Mouse (Mus musculus): ENCODE measurements around the gene Gm16181.

Gm16181 gene

GRCm38 (mm10) chr17:35220156-35220952 is at the start of gene Gm16181:
Gene Gm16181, plus strand, starts transcription at chr17:35220834.
- DNase-seq = peak; percentile 71

DNA sequence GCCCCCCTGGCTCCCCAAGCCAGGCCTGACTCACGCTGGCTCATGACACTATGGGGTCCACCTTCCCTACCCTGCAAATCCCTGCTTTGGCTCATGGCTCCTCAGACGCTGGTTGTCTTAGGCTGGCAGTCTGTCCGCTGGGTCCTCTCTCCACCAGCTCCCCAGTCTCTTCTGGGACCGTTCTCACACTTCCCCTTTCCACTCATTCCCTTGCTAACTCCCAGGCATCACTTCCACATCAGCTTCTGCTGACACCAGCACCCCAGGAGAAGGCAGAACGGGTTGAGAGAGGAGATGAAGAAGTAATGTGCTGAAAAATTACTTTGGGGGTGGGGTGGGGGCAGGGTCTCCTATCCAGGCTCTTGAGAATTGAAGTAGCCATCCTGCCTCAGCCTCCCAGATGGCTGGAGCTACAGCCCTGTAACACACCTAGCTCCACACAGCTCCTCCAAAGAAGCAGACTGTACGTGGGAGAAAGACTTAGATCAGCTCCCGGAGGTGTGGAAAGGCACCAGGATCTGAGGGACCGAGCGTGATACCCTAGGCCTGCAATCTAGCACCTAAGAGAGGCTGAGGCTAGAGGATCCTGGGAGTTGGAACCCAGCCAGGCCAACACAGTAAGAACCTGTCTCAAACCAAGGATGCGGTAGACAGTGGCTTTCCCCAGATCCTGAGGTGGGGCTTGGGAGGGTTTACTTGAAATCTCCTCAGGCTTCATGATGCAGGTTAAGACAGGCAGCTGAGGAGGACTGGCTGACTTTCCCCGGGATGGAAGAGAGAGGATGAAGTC is 48.0 kb upstream of the Gm16181 start:
- DNase-seq = no peak

DNA sequence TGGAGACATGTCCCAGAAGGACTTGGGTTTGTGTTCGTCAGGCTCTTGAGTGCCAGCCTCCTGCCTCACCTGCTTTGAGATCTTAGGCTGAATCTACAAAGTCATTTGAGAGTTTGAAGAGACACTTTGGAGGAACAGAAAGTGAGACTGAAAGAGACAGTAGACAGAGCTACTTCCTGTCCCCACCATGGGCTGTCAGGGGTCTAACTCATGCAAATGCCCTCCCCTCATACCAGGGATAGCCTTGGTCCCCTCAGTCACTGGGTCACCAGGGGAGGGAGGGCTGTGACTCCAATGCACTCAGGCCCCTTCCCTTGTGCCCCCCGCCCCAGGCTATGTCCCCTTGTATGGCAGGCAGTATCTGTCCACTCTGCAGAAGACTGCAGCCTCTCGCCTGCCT is 47.3 kb upstream of the Gm16181 start:
- no peak for DNase-seq

DNA sequence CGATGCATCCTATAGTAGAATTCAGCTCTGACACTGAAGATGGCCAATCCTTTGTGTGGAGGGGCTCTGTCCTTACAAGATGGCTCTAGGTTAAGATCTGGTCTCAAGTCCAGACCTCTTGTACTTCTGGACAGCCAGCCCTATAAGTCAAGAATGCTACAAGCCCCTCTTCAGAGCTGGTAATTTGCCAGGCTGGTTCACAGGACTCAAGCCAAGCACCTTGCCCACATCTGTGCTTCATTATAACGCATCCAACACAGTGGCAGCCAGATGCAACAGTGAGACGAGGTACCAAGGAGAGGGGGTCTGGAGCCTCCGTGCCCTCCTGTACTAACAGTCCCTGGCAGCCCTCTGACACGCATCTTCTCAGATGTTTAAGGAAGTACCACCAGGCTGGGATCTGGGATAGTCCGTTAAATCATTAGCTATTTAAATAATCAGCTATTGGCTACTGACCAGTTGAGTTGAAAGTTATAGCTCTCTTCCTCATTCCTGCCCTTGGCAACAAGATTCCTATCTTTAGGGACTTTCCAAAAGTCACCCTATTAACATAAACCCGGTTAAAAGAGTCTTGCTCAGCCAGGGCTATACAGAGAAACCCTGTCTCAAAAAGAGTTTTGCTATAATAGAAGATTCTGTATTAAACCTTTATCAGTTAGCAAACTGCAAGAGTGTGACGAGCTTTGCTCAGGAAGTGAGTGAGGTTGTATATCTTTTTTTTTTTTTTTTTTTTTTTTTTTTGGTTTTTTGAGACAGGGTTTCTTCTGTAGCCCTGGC is 46.2 kb upstream of the Gm16181 start:
- DNase-seq = no peak

DNA sequence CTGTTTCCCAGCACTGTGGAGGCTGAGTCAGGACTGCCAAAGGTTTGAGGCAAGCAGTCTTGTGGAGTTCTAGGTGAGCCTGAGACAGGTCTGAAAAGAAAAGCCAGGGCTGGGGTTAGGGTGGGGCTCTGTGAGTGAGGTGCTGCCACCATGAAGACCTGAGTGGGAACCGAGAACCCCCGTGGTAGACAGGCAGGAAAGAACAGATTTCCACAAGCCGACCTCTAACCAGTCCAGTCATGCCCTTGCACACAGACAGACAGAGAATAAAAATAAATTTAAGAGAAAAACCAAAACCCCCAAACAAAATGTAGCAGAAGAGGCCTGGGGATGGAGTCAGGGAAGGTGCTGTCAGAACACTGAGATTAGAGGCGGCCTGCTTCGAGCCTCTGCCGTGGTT is 45.3 kb upstream of the Gm16181 start:
- DNase-seq = no peak

DNA sequence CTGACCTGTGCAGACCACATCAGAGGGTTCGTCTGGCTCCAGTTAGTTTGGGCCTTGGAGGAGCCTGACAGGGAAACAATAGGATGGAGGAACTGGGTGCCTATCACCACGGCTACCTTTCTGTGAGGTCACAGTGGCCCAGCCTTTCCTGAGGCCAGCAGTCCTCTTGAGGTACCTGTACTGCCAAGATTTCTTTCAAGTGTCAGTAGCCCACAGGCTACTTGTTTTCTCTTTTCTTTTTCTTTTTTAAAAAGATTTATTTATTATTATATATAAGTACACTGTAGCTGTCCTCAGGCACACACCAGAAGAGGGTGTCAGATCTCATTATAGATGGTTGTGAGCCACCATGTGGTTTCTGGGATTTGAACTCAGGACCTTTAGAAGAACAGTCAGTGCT is 44.7 kb upstream of the Gm16181 start, which contains the start of gene Aif1:
Gene Aif1, minus strand, starts transcription at position 101 of the 400 bp plus-strand sequence.
- DNase-seq = no peak

DNA sequence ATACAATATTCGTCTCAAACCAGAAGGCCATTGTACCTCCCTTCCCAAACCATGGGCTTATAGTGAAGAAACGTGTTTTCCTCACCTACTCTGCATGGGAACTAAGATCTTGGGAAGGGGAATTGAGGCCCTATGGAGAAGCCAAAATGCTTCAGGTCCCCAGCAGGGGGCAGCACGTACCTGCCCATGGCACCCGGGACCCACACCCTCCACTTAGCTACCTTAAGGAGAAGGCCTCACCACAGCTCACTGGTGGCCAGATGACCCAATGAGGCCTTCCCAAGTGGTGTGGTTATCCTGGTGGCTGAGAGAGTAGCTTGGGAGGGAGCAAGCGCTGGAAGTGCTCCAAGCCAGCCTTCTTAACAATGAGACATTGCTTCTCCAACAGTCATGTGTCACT is 42.1 kb upstream of the Gm16181 start:
- DNase-seq = peak; percentile 79

DNA sequence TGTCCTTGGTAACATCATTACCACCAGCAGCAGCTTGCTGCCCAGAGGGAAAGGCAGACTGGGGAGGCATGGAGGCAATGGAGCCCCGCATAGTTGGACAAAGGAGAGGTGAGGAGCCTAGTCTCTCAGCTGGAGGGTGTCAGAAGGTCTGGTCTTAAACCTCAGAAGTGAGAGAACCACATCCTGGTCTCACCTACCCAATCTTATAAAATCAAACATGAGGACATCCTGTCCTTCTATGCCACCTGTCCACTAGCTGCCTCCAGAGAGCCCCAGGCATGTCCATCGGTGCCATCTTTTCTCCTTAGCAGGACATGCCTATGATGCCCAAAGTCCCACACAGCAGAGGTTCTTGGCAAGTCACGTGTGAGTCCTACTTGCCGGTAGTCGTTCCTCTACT is 40.5 kb upstream of the Gm16181 start:
- no peak for DNase-seq

DNA sequence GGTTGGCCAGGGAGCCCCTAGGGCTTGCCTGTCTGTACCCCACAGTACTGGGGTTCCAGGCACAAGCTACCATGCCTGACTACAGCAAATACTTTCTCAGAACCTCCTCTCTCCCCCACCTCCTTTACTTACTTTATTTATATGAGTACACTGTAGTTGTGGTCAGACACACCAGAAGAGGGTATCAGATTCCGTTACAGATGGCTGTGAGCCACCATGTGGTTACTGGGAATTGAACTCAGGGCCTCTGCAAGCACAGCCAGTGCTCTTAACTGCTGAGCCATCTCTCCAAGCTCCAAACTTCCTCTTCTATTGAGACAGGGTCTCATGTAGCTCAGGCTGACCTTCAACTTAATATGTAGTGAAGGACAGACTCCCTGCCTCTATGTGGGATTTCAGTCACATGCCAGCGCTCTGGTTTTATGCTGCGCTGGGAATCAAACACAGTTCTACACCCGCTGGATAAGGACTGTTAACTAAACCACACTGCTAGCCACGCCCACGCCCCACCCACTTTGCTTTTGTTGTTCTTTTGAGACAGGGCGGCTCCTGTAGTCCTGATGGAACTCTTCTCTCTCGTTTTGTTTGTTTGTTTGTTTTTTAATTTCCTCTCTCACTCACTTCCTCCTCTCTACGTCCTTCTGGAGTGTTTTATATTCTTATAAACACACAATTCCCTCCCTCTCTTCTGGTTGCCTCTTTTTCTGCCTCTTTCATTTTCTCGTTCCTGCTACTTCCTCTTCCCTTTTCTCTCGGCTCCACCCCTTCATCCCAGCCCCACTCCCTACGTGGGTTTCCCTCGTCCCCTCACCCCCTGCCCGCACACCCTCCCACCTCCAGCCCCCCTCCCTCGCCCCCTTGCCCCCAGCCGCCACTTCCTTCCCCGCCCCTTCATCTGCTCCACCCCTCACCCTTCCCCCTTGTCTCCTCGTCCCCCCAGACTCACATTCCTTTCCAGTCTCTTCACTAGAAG is 34.7 kb upstream of the Gm16181 start:
- peak; percentile 82 for DNase-seq

GRCm38 (mm10) chr17:35186681-35187080 is 34.0 kb upstream of the Gm16181 start:
- DNase-seq = no peak

DNA sequence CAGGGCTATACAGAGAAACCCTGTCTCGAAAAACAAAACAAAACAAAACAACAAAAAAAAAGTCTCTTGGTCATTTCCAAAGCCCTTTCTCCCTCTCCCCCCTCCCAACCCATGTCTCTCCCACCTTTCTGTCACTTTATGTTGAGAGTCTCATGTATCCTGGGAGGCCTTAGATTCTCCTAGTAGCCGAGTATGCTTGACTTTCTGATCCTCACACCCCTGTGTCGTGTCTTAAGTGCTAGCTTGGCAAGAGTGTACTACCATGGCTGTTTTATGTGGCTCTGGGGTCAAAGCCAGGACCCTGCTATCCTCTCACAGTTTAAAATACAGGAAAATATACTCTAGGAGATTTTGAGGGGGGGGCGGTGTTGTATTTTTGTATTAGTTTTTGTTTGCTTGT is 33.3 kb upstream of the Gm16181 start:
- DNase-seq = no peak

DNA sequence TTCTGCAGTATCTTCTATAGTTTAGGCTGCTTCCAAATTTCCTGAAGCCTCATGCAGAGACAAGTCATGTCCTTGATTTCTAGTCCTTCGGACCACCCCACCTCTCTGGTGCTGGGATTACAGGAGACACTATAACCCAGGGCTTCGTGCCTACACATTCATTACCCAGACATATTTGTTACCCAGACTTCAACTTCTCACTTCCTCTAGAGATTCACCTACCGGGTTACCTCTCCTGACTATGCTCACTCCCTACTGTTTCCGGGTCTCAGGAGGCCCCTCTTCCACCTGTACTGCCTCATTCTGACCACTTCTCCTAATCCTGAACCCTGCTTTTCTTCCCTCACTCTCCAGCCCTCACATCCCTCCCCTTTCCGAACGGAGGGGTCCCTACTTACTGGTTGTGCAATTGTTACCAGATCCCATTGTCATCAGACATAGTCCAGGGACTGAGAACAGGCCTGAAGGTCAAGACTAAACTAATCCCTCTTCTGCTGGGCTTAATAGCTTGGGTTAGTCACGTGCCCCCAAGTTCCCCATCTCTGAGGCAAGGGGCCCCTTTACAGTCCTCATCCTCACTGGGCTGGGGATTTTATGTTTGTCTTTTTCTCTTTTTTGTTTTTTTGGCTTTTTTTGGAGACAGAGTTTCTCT is 32.5 kb upstream of the Gm16181 start, which contains the start of gene Lst1:
Gene Lst1, minus strand, starts transcription at position 481 of the 652 bp plus-strand sequence.
- no peak for DNase-seq

GRCm38 (mm10) chr17:35189186-35189585 is 31.4 kb upstream of the Gm16181 start:
- DNase-seq = no peak

DNA sequence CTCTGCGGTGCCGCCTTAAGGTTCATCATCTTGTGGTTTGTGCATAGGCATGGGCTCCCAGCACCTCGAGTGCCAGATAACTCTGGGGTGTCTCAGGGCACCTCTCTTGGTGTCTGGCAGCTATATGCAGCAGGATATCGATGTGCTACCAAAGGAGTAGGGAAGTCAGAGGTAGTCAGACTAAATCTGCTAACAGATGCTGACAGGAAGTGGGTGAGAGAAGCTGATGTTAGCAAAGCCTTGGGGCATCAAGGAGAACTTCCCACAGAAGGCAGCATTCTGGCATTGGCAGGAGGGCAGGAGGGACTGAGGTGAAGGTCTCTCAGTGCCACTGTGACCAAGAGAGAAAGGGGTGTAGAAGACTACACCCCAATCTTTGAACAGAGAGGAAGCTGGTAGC is 30.5 kb upstream of the Gm16181 start:
- DNase-seq = no peak

DNA sequence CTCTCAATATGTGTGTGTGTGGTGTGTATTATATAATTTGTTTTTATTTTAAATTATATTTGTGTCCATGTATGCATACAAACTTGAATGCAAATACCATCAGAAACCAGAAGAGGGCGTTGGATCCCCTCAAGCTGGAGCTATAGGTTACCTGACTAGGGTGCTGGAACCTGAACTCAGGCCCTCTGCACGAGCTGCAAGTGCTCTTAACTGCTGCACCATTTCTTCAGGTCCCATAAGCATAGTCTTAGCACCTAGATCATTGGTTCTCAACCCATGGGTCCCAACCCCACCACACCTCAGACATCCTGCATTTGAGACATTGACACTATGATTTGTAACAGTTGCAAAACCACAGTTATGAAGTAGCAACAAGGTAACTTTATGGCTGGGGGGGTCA is 28.9 kb upstream of the Gm16181 start:
- no peak for DNase-seq

- DNase-seq = no peak
Observed at GRCm38 (mm10) chr17:35192924-35193323, 27.7 kb upstream of the Gm16181 start.

DNA sequence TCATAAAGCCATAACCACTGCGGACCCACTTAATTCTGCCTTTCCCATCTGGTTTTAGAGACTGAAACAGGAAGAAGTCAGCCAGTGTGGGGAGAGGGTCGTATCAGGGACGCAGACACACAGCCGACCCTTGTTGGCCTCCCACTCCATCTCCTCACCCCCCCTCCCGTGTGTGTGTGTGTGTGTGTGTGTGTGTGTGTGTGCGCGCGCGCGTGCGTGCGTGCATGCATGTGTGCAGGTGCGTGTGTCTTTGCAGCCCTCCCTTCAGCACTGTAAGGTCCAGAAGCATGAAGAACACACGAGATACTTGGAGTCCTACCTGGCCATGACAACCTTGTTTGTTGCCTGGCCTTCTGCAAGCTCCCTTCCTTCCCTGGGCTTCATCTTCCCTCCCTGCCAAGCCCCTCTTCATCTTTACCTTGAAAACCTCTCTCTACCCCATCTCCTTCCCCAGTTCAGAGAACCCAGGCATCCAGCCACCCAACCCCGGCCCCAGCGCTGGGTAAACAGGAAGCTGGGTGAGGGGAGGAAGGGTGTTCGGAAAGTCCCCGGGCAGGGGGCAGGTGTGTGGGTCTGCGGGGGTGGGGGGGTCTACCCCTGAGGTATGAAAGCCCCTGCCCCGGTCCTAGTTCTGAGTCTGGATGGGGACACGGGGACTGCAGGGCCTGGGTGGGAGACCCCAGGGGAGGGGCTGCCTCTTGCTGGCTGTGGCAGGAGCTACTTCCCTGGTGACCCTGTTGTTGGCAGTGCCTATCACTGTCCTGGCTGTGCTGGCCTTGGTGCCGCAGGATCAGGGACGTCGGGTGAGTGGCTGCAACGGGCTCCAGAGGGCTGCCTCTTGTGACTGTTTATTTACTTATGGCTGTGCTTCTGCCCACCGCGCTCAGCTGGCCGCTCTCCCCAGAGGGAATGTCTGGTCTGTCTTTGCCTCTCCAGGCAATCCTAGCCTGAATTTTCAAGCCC is 26.5 kb upstream of the Gm16181 start, which contains the start of gene Ltb:
Gene Ltb, plus strand, starts transcription at position 559 of the 963 bp plus-strand sequence.
- no peak for DNase-seq

- DNase-seq = no peak
Observed at GRCm38 (mm10) chr17:35194844-35195630, 25.6 kb upstream of the Gm16181 start.

DNA sequence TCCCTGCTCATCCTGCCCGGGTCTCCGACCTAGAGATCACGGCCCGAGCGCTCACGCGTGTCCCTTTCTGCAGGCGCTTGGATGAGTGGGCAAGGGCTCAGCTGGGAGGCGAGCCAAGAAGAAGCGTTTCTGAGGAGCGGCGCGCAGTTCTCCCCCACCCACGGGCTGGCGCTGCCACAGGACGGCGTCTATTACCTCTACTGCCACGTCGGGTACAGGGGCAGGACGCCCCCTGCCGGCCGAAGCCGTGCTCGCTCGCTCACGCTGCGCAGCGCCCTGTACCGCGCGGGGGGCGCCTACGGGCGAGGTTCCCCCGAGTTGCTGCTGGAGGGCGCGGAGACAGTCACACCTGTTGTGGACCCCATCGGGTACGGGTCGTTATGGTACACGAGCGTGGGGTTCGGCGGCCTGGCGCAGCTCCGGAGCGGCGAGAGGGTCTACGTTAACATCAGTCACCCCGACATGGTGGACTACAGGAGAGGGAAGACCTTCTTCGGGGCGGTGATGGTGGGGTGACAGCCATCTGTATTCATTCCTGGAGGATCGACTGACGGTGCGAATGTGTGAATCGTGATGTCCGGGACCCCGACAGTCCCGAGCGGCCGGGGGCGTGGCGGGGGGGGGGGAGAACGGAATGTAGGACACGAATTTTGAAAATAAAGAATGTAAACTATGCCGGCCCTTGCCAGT is 24.9 kb upstream of the Gm16181 start:
- DNase-seq = peak; percentile 84

All from kidney, postnatal 14 days (tissue).